Mouse (Mus musculus) limb, embryonic 14.5 days (tissue): ENCODE measurements around the gene Oas1f. TPM values are rescaled to one million over a fixed set of nuclear protein-coding genes. Genes with fewer than 3 reads are reported as not detected.
A peak's percentile ranks its signal among the peaks of the same experiment; 100 is the strongest.

Experiments
- ATAC-seq: fragments of 200-750 bp; cut with Nextera tagmentation; 2 replicates; pipeline ENCODE4 v1.8.0; 2017; ENCODE audit warnings: low read depth, moderate number of reproducible peaks, moderate TSS enrichment; ENCODE audit not compliant: low FRiP score
- DNase-seq: peaks from one replicate; pipeline ENCODE4 v3.0.0-alpha.2; 2015; ENCODE audit warnings: low spot score
- H3K27ac ChIP-seq: fragments of 300-500 bp; sonication (generic); replicated peaks from 2 replicates; pipeline ENCODE4 v1.5.1; 2014; ENCODE audit warnings: low read depth, mild to moderate bottlenecking, low read length, moderate library complexity, mixed read lengths
- H3K27me3 ChIP-seq: fragments of 300-500 bp; sonication (generic); 2 replicates; pipeline ENCODE4 v1.6.1; 2014; ENCODE audit warnings: low read length, mixed read lengths; ENCODE audit not compliant: control insufficient read depth, insufficient read depth
- H3K36me3 ChIP-seq: fragments of 300-500 bp; sonication (generic); 2 replicates; pipeline ENCODE4 v1.6.1; 2014; ENCODE audit warnings: mild to moderate bottlenecking, low read length, moderate library complexity, mixed read lengths; ENCODE audit not compliant: control insufficient read depth, insufficient read depth
- H3K4me1 ChIP-seq: fragments of 300-500 bp; sonication (generic); 2 replicates; pipeline ENCODE4 v1.6.1; 2014; ENCODE audit warnings: antibody characterized with exemption, low read length, mixed read lengths; ENCODE audit not compliant: control insufficient read depth, insufficient read depth
- H3K4me2 ChIP-seq: fragments of 300-500 bp; sonication (generic); replicated peaks from 2 replicates; pipeline ENCODE4 v1.6.1; 2014; ENCODE audit warnings: low read depth, mild to moderate bottlenecking, low read length, moderate library complexity; ENCODE audit not compliant: severe bottlenecking
- H3K4me3 ChIP-seq: fragments of 300-500 bp; sonication (generic); replicated peaks from 2 replicates; pipeline ENCODE4 v1.5.1; 2014; ENCODE audit warnings: low read length
- H3K9ac ChIP-seq: fragments of 300-500 bp; sonication (generic); 2 replicates; pipeline ENCODE4 v1.6.1; 2014; ENCODE audit warnings: mild to moderate bottlenecking, low read depth, low read length, moderate library complexity; ENCODE audit not compliant: severe bottlenecking
- H3K9me3 ChIP-seq: fragments of 300-500 bp; sonication (generic); 2 replicates; pipeline ENCODE4 v1.6.1; 2016; ENCODE audit warnings: low read length; ENCODE audit not compliant: control insufficient read depth
- POLR2A ChIP-seq: fragments of 200-500 bp; IDR thresholded peaks from 2 replicates; pipeline ENCODE4 v1.8.0; 2012; ENCODE audit warnings: inconsistent platforms, mild to moderate bottlenecking, moderate library complexity, borderline replicate concordance; ENCODE audit not compliant: insufficient read depth, insufficient read length; ENCODE audit errors: extremely low read depth
- WGBS: fragments of 180-500 bp; shearing (Covaris S2); extraction: QIAGEN DNeasy Blood & Tissue Kit; methylation state at CpG from one replicate; pipeline ENCODE4 v1.1.7; 2014; 5-methylcytosine and 5-hydroxymethylcytosine counted together
- polyA plus RNA-seq, 2 experiments: library from polyadenylated mRNA; depleted of rRNA in 1 of 2; stranded (reverse) in 1 of 2; unstranded in 1 of 2; fragments of >200 nt; fragmentation: Nextera tagmentation in 1 of 2; extraction: Ambion mirVana in 1 of 2; gene quantifications; 2 replicates each; pipeline versions ENCODE4 v1.2.1 to v1.2.3; 2012 to 2014

The Oas1f gene
- polyA plus RNA-seq, 2 experiments = not detected

DNA sequence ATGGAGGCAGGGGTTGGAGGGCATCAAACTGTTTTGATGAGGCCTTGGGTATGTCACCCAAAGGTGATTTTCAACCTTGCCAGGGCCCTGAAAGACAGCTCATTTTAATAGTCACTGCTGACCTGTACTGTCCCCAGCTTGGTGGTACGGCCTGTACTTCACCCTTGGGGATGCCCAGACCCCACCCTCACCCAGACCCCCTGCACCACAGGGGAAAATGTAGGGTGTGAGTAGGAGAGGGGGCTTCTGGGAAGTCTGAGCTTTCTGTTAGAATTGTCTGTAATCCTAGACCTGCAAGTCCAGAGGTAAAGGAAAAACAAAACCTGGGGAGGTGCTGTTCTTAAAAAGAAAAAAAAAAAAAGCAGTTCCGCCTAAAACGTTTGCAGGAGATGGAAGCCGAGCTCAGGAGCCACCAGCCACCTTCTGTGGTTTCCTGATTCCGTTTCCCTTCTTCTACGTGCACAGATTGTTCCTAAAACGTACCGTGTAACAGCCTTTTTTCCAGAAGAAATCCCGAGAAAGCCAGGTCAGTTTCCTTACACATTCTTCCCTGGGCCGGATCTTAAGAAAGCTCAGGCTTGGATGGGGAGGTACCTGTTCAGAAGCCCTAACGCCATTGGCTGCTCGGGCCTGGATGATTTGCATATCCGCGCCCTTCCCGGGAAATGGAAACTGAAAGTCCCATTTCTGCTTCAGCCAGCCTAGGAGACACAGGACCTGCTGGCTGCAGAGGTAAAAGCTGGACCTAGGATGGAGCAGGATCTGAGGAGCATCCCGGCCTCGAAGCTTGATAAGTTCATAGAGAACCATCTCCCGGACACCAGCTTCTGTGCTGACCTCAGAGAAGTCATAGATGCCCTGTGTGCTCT is 35.0 kb upstream of the Oas1f start, which contains the start of gene Oas1c:
Gene Oas1c, minus strand, starts transcription at position 564 of the 869 bp plus-strand sequence.
- ATAC-seq (peak; percentile 90), DNase-seq (peak; percentile 86)
- Histone ChIP-seq H3K4me3 (peak within 1 kb of the TSS; percentile 24), H3K27ac (peak within 1 kb of the TSS; percentile 73), H3K9me3 (no peaks in the 10 kb centered on the region), H3K36me3 (no peaks in the 10 kb centered on the region), H3K9ac (peak within 1 kb of the TSS; percentile 51), H3K27me3 (no peaks in the 10 kb centered on the region), H3K4me2 (peak within 1 kb of the TSS; percentile 57), H3K4me1 (peaks cover 4% of the 10 kb centered on the region; the same call in 1 of the 2 replicates)
- TF ChIP-seq POLR2A = no peak
- 4% methylated on average over 18 of the region's 18 CpGs for WGBS

DNA sequence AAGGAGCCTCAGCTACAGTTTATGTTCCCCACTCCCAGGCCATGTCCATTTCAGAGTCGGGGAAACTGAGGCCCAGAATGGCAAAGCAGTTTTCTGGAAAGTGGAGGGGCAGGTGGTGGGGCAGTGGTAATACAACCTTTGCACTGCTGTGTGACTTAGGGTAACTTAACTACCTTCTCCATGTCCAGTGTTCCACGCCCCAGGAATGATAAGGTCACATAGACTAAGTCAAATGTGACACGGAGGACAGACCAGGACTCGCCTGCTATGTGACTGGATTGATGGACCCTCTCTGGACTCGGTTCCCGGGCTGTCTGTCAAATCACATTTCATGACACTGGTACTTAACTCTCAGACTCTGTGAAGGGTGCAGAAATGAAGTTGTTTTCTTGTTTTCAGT is 34.1 kb upstream of the Oas1f start:
- peaks cover 4% of the 10 kb centered on the region; the same call in 1 of the 2 replicates for H3K4me1 ChIP-seq
- DNase-seq (no peak), ATAC-seq (no peak)
- peak overlapping the region; percentile 1; the same call in 1 of the 2 replicates for H3K9ac ChIP-seq
- no peak overlapping the region for H3K27ac ChIP-seq
- no peaks in the 10 kb centered on the region for H3K9me3 ChIP-seq
- no peak for TF ChIP-seq POLR2A
- no peaks in the 10 kb centered on the region for H3K27me3 ChIP-seq
- no peaks in the 10 kb centered on the region for H3K36me3 ChIP-seq
- H3K4me3 ChIP-seq = peak overlapping the region; percentile 24
- 85% methylated on average over 6 of the region's 6 CpGs for WGBS
- peak overlapping the region; percentile 57 for H3K4me2 ChIP-seq

DNA sequence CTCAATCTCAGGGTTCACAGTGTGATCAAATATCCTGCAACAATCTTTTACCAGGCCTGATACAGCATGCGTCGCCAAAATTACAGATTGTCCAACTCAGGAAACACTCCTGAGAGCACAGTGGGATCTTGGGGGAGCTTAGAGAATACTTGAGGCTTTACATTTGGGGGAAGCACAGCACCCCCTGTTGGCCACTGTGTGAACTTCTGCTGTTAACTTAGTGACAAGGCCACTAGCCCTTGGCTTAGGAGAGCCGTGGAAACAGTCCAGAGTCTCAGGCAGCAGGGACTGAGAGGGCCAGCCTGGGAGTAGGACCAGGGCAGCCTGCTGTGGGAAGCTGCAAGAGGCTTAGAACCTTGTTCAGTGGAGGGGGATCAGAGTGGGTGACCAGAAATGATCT is 31.2 kb upstream of the Oas1f start:
- Histone ChIP-seq H3K9ac (no peak overlapping the region), H3K4me2 (no peak overlapping the region), H3K27ac (no peak overlapping the region), H3K4me3 (no peak overlapping the region), H3K9me3 (peaks cover 10% of the 10 kb centered on the region; the same call in 1 of the 2 replicates), H3K27me3 (no peaks in the 10 kb centered on the region), H3K4me1 (peaks cover 4% of the 10 kb centered on the region; the same call in 1 of the 2 replicates), H3K36me3 (no peaks in the 10 kb centered on the region)
- no peak for TF ChIP-seq POLR2A
- WGBS = 48% methylated on average over 3 of the region's 3 CpGs
- no peak for ATAC-seq
- no peak for DNase-seq

DNA sequence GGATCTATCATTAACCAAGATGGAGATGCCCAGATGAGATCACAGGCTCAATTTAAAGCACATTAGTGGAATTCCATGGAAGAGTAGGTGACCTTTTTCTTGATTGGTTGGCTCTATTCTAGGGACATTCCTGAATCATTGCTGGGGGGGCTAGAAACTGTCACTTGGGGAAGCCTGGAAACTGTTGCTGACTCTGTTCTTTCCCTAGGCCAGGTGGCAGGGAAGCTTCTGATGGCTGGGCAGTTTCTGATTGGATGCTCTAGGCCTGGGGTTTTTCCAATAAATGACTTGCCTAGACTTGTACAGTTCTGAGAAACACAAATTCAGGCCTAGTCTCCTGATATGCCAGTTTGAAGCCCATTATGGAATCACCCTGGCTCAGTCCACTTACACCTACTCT is 28.2 kb upstream of the Oas1f start:
- Histone ChIP-seq H3K4me2 (no peak overlapping the region), H3K4me1 (no peaks in the 10 kb centered on the region), H3K27me3 (no peaks in the 10 kb centered on the region), H3K9ac (no peak overlapping the region), H3K4me3 (no peak overlapping the region), H3K36me3 (no peaks in the 10 kb centered on the region), H3K27ac (no peak overlapping the region), H3K9me3 (peaks cover 10% of the 10 kb centered on the region; the same call in 1 of the 2 replicates)
- no peak for TF ChIP-seq POLR2A
- ATAC-seq (no peak), DNase-seq (no peak)

DNA sequence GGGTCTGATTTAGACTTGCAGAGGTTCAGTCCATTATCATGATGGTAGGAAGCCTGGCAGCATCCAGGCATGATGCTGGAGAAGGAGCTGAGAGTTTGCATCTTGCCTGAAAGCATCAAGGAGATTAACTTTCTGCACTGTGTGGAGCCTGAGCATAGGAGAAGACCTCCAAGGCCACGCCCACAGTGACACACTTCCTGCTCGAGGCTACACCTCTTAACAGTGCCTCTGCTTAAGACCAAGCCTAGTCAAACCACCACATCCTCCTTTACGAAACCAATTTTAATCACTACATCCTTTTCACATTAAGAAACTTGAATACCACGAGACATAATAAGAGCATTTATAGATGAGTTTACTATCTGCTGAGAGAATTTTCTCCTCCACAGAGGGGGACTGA is 16.1 kb upstream of the Oas1f start:
- Histone ChIP-seq H3K36me3 (no peaks in the 10 kb centered on the region), H3K9me3 (no peaks in the 10 kb centered on the region), H3K27me3 (0 out of 2 replicates have a peak, but pooled peaks cover 7% of the 10 kb centered on the region), H3K4me3 (no peak overlapping the region), H3K9ac (no peak overlapping the region), H3K4me2 (no peak overlapping the region), H3K4me1 (no peaks in the 10 kb centered on the region), H3K27ac (no peak overlapping the region)
- ATAC-seq (no peak), DNase-seq (no peak)
- TF ChIP-seq POLR2A = no peak
- 84% methylated on average over 4 of the region's 4 CpGs for WGBS
